Mouse (Mus musculus): ENCODE results near the gene F5. TPM values are rescaled to one million over a fixed set of nuclear protein-coding genes. Genes with fewer than 3 reads are reported as not detected.

Gene F5
- polyA plus RNA-seq, 1 experiment from 2014 or later = 0.25 TPM

DNA sequence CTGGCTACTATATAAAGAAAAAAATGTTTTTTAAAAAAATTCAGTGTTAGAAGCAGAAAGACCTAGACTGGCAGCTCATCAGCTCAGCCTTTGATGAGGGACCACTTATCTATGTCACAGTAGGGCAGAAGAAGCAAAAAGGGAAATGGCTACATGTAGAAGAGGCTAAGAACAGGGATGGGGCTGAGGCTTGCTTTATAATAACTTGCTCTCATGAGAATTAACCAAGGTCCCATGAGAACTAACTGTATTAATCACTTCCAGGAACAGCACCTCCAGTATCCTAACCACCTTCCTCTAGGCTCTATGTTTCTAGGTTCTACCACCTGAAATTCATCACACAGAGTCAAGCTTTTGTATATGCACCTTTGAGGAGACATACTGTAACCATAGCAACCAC, 25.2 kb downstream of the F5 start:
- Histone ChIP-seq H3K9me3 (ENCODE audit: control insufficient read depth, low read length) (no peaks in the 10 kb centered on the region), H3K27me3 (ENCODE audit: control insufficient read depth, insufficient read depth, low read length) (no peaks in the 10 kb centered on the region), H3K4me3 (ENCODE audit: low read depth, low read length) (no peak overlapping the region), H3K36me3 (ENCODE audit: control insufficient read depth, insufficient read depth, low read length) (no peaks in the 10 kb centered on the region), H3K27ac (ENCODE audit: low read depth, low read length) (no peak overlapping the region), H3K9ac (ENCODE audit: low read length) (no peak overlapping the region), H3K4me2 (no peak overlapping the region), H3K4me1 (ENCODE audit: control insufficient read depth, insufficient read depth, low read length) (no peaks in the 10 kb centered on the region)
- no peak for DNase-seq (ENCODE audit: low spot score, missing footprints)
- no peak for ATAC-seq (ENCODE audit: low FRiP score)

DNA sequence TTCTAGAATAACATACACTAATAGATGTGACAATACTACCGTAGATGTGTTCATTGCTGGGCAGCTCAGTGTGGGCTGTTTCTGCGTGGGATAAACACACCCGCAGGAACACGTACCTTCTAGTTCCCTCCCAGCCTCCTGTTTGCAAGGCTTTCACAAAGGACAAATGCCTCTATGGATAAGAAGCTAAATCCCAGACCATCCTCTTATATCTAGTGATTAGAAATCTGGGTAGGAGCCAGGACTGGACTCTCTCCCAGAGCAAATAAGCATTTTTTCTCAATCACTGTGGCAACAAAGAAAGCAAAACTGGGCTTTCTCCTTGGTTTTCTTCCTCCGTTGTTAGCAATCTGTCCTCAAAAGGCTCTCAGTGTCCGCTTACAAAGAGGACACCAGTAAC, 26.8 kb downstream of the F5 start:
- Histone ChIP-seq H3K27me3 (ENCODE audit: control insufficient read depth, insufficient read depth, low read length) (no peaks in the 10 kb centered on the region), H3K9me3 (ENCODE audit: control insufficient read depth, low read length) (no peaks in the 10 kb centered on the region), H3K36me3 (ENCODE audit: control insufficient read depth, insufficient read depth, low read length) (no peaks in the 10 kb centered on the region), H3K4me2 (no peak overlapping the region), H3K9ac (ENCODE audit: low read length) (no peak overlapping the region), H3K4me3 (ENCODE audit: low read depth, low read length) (no peak overlapping the region), H3K4me1 (ENCODE audit: control insufficient read depth, insufficient read depth, low read length) (no peaks in the 10 kb centered on the region), H3K27ac (ENCODE audit: low read depth, low read length) (no peak overlapping the region)
- DNase-seq (ENCODE audit: low spot score, missing footprints) = no peak
- ATAC-seq (ENCODE audit: low FRiP score) = no peak
- WGBS = 70% methylated on average over 6 of the region's 6 CpGs

DNA sequence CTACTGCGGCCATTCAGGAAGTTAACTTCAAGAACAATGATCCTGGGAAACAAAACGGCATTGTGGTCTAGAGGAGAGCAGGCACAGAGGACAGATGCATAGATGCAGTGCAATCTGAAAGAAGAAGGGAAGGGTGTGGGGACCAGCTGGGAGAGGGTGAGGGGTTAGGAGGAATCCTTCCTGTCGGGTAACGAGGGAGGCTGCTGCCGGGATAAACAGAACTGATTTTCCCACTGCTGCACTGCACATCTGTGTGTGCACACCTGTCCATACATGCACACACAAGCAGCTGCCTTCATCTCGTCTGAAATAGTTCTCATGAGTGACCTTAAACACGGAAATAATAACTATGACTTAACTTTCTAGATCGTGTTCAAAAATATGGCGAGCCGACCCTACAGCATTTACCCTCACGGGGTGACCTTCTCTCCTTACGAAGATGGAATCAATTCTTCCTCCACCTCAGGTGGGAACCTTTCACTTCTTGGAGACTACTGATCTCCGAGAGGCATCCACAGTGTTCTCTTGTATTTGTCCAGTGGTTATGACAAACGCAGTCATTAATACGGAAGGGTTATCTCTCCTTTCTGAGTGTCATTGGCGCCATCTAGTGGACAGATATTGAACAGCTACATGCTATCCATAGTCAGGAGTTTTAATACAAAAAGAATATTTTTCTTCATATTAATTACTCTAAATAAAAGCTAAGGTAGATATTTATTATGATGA, 32.7 kb downstream of the F5 start:
- Histone ChIP-seq H3K4me1 (ENCODE audit: control insufficient read depth, insufficient read depth, low read length) (peaks cover 2% of the 10 kb centered on the region; the same call in 1 of the 2 replicates), H3K27me3 (ENCODE audit: control insufficient read depth, insufficient read depth, low read length) (no peaks in the 10 kb centered on the region), H3K9me3 (ENCODE audit: control insufficient read depth, low read length) (no peaks in the 10 kb centered on the region), H3K36me3 (ENCODE audit: control insufficient read depth, insufficient read depth, low read length) (no peaks in the 10 kb centered on the region), H3K4me3 (ENCODE audit: low read depth, low read length) (no peak overlapping the region), H3K27ac (ENCODE audit: low read depth, low read length) (no peak overlapping the region), H3K9ac (ENCODE audit: low read length) (no peak overlapping the region), H3K4me2 (no peak overlapping the region; the same call in 1 of the 2 replicates)
- DNase-seq (ENCODE audit: low spot score, missing footprints) = peak; percentile 97
- ATAC-seq (ENCODE audit: low FRiP score) = peak; percentile 76
- 51% methylated on average over 16 of the region's 16 CpGs for WGBS

DNA sequence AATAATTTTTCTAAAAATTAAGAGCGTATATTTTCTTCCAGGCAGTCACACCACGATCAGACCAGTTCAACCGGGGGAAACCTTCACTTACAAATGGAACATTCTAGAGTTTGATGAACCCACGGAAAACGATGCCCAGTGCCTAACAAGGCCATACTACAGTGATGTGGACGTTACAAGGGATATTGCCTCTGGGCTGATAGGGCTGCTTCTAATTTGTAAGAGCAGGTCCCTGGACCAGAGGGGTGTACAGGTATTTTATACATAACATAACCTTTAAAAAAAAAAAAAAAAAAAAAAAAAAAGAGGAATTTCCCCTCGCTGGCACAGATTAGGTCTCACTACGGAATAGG, 33.2 kb downstream of the F5 start:
- Histone ChIP-seq H3K27me3 (ENCODE audit: control insufficient read depth, insufficient read depth, low read length) (no peaks in the 10 kb centered on the region), H3K27ac (ENCODE audit: low read depth, low read length) (no peak overlapping the region), H3K36me3 (ENCODE audit: control insufficient read depth, insufficient read depth, low read length) (no peaks in the 10 kb centered on the region), H3K4me3 (ENCODE audit: low read depth, low read length) (no peak overlapping the region), H3K9ac (ENCODE audit: low read length) (no peak overlapping the region), H3K4me2 (no peak overlapping the region), H3K9me3 (ENCODE audit: control insufficient read depth, low read length) (no peaks in the 10 kb centered on the region), H3K4me1 (ENCODE audit: control insufficient read depth, insufficient read depth, low read length) (peaks cover 2% of the 10 kb centered on the region; the same call in 1 of the 2 replicates)
- 45% methylated on average over 8 of the region's 8 CpGs for WGBS
- DNase-seq (ENCODE audit: low spot score, missing footprints) = no peak
- ATAC-seq (ENCODE audit: low FRiP score) = peak; percentile 28; the same call in 1 of the 2 replicates

DNA sequence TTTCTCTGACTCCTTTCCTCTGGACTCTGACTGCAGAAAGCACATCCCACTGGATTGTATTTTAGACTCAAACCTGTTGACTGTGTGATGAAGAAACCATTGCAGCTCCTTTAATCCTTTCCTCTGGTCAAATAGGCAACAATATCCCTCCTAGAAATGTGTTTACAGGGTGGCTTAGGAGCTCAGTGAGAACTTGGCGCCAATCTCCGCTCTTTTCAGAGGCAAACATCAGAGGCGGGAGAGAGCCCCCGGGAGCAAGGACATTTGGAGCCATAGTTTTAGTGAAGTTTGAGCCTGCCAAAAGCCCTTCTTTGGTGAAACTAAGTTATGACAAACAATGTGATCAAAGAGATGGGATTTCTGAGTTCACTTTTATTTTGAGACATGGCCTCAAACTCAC, 33.7 kb downstream of the F5 start:
- Histone ChIP-seq H3K27me3 (ENCODE audit: control insufficient read depth, insufficient read depth, low read length) (no peaks in the 10 kb centered on the region), H3K4me2 (no peak overlapping the region), H3K9ac (ENCODE audit: low read length) (no peak overlapping the region), H3K4me1 (ENCODE audit: control insufficient read depth, insufficient read depth, low read length) (peaks cover 2% of the 10 kb centered on the region; the same call in 1 of the 2 replicates), H3K27ac (ENCODE audit: low read depth, low read length) (no peak overlapping the region), H3K36me3 (ENCODE audit: control insufficient read depth, insufficient read depth, low read length) (no peaks in the 10 kb centered on the region), H3K9me3 (ENCODE audit: control insufficient read depth, low read length) (no peaks in the 10 kb centered on the region), H3K4me3 (ENCODE audit: low read depth, low read length) (no peak overlapping the region)
- 68% methylated on average over 4 of the region's 4 CpGs for WGBS
- ATAC-seq (ENCODE audit: low FRiP score) (no peak), DNase-seq (ENCODE audit: low spot score, missing footprints) (no peak)

DNA sequence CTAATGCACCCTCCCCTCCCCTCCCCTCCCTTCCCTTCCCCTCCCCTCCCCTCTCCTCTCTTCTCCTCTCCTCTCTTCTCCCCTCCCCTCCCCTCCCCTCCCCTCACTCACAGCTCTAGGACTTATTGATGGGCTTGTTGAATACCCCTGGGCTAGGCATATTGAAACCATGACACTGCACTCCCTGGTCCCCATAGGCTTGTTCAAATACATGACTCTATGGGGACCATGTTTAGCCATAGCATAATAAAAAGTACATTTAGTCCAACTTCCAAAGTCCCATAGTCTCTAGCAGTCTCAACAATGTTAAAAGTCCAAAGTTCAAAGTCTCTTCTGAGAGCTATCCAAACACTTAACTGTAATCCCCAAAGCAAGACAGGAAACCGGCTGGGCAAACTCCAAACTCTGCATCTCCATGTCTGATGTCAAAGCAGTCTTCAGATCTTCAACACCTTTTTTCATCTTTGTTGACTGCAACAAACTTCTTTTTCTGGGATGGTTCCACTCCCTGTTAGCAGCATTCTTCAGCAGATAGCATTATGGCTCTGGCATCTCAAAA, 35.4 kb downstream of the F5 start:
- Histone ChIP-seq H3K4me1 (ENCODE audit: control insufficient read depth, insufficient read depth, low read length) (peaks cover 2% of the 10 kb centered on the region; the same call in 1 of the 2 replicates), H3K9me3 (ENCODE audit: control insufficient read depth, low read length) (no peaks in the 10 kb centered on the region), H3K4me2 (no peak overlapping the region), H3K36me3 (ENCODE audit: control insufficient read depth, insufficient read depth, low read length) (no peaks in the 10 kb centered on the region), H3K27me3 (ENCODE audit: control insufficient read depth, insufficient read depth, low read length) (no peaks in the 10 kb centered on the region), H3K27ac (ENCODE audit: low read depth, low read length) (no peak overlapping the region), H3K4me3 (ENCODE audit: low read depth, low read length) (no peak overlapping the region), H3K9ac (ENCODE audit: low read length) (no peak overlapping the region)
- DNase-seq (ENCODE audit: low spot score, missing footprints) (no peak), ATAC-seq (ENCODE audit: low FRiP score) (no peak)
- 89% methylated on average over 1 of the region's 1 CpGs for WGBS

DNA sequence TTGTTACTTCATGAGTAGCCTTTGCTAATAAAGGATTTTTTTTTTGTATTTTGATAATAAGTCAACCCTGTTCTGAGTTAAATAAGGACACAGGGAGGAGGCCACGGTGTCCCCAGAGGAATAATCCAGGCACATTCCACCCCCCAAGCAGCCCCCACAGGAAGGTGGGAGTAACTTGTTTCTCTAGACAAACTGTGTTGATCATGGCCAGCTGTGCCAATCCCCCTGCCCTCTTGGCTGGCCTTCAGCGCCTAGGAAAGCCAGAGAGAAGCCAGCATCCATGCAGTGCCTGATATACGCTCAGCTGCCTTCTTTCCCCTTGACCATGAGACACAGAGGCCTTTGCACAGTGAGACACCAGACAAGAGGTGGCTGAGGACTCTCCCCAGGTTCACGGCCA, 47.9 kb downstream of the F5 start:
- Histone ChIP-seq H3K4me1 (ENCODE audit: control insufficient read depth, insufficient read depth, low read length) (no peaks in the 10 kb centered on the region), H3K27me3 (ENCODE audit: control insufficient read depth, insufficient read depth, low read length) (no peaks in the 10 kb centered on the region), H3K9ac (ENCODE audit: low read length) (no peak overlapping the region), H3K4me3 (ENCODE audit: low read depth, low read length) (no peak overlapping the region), H3K9me3 (ENCODE audit: control insufficient read depth, low read length) (no peaks in the 10 kb centered on the region), H3K27ac (ENCODE audit: low read depth, low read length) (no peak overlapping the region), H3K4me2 (no peak overlapping the region), H3K36me3 (ENCODE audit: control insufficient read depth, insufficient read depth, low read length) (no peaks in the 10 kb centered on the region)
- no peak for ATAC-seq (ENCODE audit: low FRiP score)
- 90% methylated on average over 4 of the region's 4 CpGs for WGBS
- DNase-seq (ENCODE audit: low spot score, missing footprints) = no peak

DNA sequence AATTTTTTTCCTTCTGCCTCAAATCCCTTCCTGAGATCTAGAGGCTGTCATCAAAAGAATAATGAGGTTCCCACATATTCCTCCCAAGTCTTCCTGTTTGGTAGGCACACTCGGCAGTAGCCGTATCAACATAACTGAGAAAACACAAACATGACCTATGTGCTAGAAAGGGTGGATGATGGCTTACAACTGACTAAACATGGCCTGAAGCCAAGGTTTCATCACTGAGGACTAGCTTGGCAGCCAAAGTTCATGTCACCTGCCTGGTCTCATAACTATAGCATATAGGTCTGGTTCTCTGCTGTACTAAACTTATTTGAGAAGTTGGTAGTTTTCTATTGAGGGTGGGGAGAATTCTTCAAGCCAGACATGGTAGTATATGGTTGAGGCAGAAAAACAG, 56.8 kb downstream of the F5 start:
- Histone ChIP-seq H3K27ac (ENCODE audit: low read depth, low read length) (no peak overlapping the region), H3K27me3 (ENCODE audit: control insufficient read depth, insufficient read depth, low read length) (no peaks in the 10 kb centered on the region)
- no peak for ATAC-seq (ENCODE audit: low FRiP score)

DNA sequence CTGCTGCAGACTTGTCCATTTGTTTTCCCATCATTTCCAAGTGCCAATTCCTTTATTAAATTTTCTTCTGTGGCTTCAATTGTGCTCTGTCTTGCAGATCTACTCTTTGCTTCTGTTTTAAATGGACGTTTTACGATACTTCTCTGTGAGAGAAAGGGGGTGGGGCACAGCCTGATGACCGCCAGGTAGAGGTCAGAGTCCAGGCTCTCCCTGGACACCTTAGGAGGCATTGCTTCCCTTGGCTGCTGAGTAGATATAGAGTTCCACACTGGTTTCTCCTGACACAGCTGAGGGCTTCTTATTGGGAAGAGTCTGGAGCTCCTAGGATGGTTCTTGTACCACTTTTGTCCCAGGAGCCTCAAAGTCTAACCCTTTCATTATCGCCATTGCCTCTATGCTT, 59.3 kb downstream of the F5 start:
- no peak overlapping the region for H3K4me3 ChIP-seq (ENCODE audit: low read depth, low read length)
- DNase-seq (ENCODE audit: low spot score, missing footprints) (no peak), ATAC-seq (ENCODE audit: low FRiP score) (no peak)
- no peak overlapping the region for H3K9ac ChIP-seq (ENCODE audit: low read length)
- no peaks in the 10 kb centered on the region for H3K27me3 ChIP-seq (ENCODE audit: control insufficient read depth, insufficient read depth, low read length)
- H3K9me3 ChIP-seq (ENCODE audit: control insufficient read depth, low read length) = no peaks in the 10 kb centered on the region
- no peaks in the 10 kb centered on the region for H3K36me3 ChIP-seq (ENCODE audit: control insufficient read depth, insufficient read depth, low read length)
- H3K4me1 ChIP-seq (ENCODE audit: control insufficient read depth, insufficient read depth, low read length) = no peaks in the 10 kb centered on the region
- H3K4me2 ChIP-seq = no peak overlapping the region
- WGBS = 89% methylated on average over 4 of the region's 4 CpGs
- H3K27ac ChIP-seq (ENCODE audit: low read depth, low read length) = no peak overlapping the region

More for the DNA sequence above, 56.8 kb downstream of the F5 start:
- no peaks in the 10 kb centered on the region for H3K36me3 ChIP-seq (ENCODE audit: control insufficient read depth, insufficient read depth, low read length)
- WGBS = 84% methylated on average over 2 of the region's 2 CpGs
- no peak overlapping the region for H3K9ac ChIP-seq (ENCODE audit: low read length)
- no peak for DNase-seq (ENCODE audit: low spot score, missing footprints)
- H3K9me3 ChIP-seq (ENCODE audit: control insufficient read depth, low read length) = no peaks in the 10 kb centered on the region
- H3K4me2 ChIP-seq = no peak overlapping the region
- no peak overlapping the region for H3K4me3 ChIP-seq (ENCODE audit: low read depth, low read length)
- no peaks in the 10 kb centered on the region for H3K4me1 ChIP-seq (ENCODE audit: control insufficient read depth, insufficient read depth, low read length)

All from midbrain, embryonic 11.5 days (tissue).